Mouse (Mus musculus) forebrain, embryonic 15.5 days (tissue): Measurements from ENCODE around the gene Nin. TPM values are rescaled to one million over a fixed set of nuclear protein-coding genes. Genes with fewer than 3 reads are reported as not detected.

Experiments used
- ATAC-seq: fragments of 200-750 bp; cut with Nextera tagmentation; replicated peaks from 2 replicates; pipeline ENCODE4 v1.8.0; 2017; ENCODE audit warnings: mild to moderate bottlenecking, moderate TSS enrichment, moderate library complexity
- H3K27ac ChIP-seq: fragments of 300-500 bp; sonication (generic); replicated peaks from 2 replicates; pipeline ENCODE4 v1.5.1; 2015; ENCODE audit warnings: mild to moderate bottlenecking, inconsistent platforms
- H3K27me3 ChIP-seq: fragments of 300-500 bp; sonication (generic); 2 replicates; pipeline ENCODE4 v1.6.1; 2015; ENCODE audit warnings: inconsistent platforms
- H3K36me3 ChIP-seq: fragments of 300-500 bp; sonication (generic); 2 replicates; pipeline ENCODE4 v1.6.1; 2015; ENCODE audit warnings: mild to moderate bottlenecking, inconsistent platforms
- H3K4me1 ChIP-seq: fragments of 300-500 bp; sonication (generic); 2 replicates; pipeline ENCODE4 v1.6.1; 2015; ENCODE audit warnings: inconsistent platforms
- H3K4me2 ChIP-seq: fragments of 300-500 bp; sonication (generic); replicated peaks from 2 replicates; pipeline ENCODE4 v1.6.1; 2015; ENCODE audit warnings: mild to moderate bottlenecking, inconsistent platforms
- H3K4me3 ChIP-seq: fragments of 300-500 bp; sonication (generic); 2 replicates; pipeline ENCODE4 v1.5.1; 2015; ENCODE audit warnings: mild to moderate bottlenecking, inconsistent platforms
- H3K9ac ChIP-seq: fragments of 300-500 bp; sonication (generic); replicated peaks from 2 replicates; pipeline ENCODE4 v1.6.1; 2015; ENCODE audit warnings: mild to moderate bottlenecking, inconsistent platforms
- H3K9me3 ChIP-seq: fragments of 300-500 bp; sonication (generic); 2 replicates; pipeline ENCODE4 v1.6.1; 2016; ENCODE audit warnings: inconsistent platforms
- WGBS: fragments of 180-500 bp; shearing (Covaris S2); methylation state at CpG from one replicate; pipeline ENCODE4 v1.1.7; 2015; ENCODE audit warnings: mixed read lengths; 5-methylcytosine and 5-hydroxymethylcytosine counted together
- polyA plus RNA-seq: library from polyadenylated mRNA; unstranded; fragments of >200 nt; fragmentation: Nextera tagmentation; extraction: Ambion mirVana; gene quantifications from 2 replicates; pipeline ENCODE4 v1.2.1, GENCODE M21; 2015

Gene Nin
- polyA plus RNA-seq, 1 experiment from 2014 or later = 34.9 TPM

DNA sequence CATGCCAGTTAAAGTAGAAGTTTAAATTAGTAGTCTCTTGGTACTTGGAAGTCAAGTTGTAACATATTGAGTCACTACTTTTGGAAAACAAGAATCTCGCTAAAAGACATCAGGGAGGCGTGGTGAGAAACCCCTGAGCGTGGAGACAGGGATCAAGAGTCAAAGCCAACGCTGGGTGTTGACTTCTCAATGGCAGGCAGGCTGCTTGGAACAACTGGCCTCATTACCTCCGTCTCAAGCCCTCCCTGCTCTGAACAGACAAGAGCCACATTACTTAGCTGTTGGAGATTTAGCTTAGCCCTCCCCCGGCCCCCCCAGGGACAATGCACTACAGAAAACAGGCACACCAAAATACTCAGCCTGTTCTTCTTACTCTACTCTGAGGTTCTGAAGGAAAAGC, 72.5 kb downstream of the Nin start:
- H3K4me1 ChIP-seq = peaks cover 6% of the 10 kb centered on the region; the same call in 1 of the 2 replicates
- no peak overlapping the region for H3K4me2 ChIP-seq
- peak overlapping the region; percentile 36; the same call in 1 of the 2 replicates for H3K27ac ChIP-seq
- no peaks in the 10 kb centered on the region for H3K27me3 ChIP-seq
- H3K9ac ChIP-seq = no peak overlapping the region
- WGBS = 54% methylated on average over 6 of the region's 6 CpGs
- no peak for ATAC-seq
- no peaks in the 10 kb centered on the region for H3K9me3 ChIP-seq
- H3K4me3 ChIP-seq = no peak overlapping the region
- H3K36me3 ChIP-seq = peaks cover 58% of the 10 kb centered on the region

DNA sequence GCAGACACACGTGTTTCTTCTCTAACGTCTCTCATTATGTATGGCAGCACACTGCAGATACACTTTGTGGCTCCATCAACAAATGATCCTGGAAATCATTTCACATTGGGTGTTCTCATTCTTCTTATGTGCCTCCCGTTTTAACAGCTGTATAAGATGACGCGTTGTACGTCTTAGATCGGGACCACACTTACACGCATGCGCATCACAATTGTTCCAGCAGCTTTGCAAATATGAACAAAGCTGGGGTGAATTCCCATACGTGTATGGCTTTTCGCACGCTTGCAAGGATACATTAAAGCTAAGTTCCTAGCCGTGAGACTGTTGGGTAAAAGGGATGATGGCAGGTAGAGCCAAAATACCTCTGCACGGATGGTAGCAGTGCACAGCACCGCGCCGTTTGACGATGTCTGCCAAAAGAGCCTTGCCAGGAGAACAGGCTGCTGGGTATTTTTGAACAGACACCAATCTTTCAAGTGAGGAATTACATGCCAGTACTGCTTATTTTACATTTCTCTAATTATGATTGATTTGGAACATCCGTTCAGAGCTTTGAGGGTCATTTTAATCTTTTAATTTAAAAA, 76.7 kb downstream of the Nin start:
- Histone ChIP-seq H3K4me1 (0 out of 2 replicates have a peak, but pooled peaks cover 3% of the 10 kb centered on the region), H3K36me3 (peaks cover 44% of the 10 kb centered on the region; the same call in 1 of the 2 replicates), H3K9ac (no peak overlapping the region), H3K27me3 (no peaks in the 10 kb centered on the region), H3K27ac (peak overlapping the region; percentile 58), H3K9me3 (no peaks in the 10 kb centered on the region), H3K4me2 (no peak overlapping the region), H3K4me3 (no peak overlapping the region)
- WGBS = 81% methylated on average over 19 of the region's 19 CpGs
- ATAC-seq = peak; percentile 62; the same call in 1 of the 2 replicates

DNA sequence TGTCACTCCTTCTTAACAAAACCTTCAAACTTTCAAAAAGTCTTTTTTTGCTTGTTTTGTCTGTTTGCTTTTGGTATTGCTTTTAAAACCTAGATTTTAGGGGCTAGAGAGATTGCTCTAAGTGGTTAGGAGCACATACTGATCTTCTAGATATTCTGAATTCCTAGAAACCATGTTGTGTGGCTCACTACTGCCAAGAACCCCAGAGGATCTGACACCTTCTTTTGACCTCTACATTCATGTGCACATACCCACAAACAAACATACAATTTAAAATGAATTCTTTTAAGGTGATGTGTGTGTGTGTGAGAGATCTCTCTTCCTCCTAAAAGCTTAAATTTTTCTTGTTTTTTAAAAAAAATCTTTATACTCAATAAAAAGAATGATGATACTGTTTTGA, 87.3 kb downstream of the Nin start:
- no peak overlapping the region for H3K4me3 ChIP-seq
- H3K27ac ChIP-seq = no peak overlapping the region
- no peaks in the 10 kb centered on the region for H3K27me3 ChIP-seq
- H3K36me3 ChIP-seq = peaks cover 76% of the 10 kb centered on the region
- H3K4me2 ChIP-seq = no peak overlapping the region
- H3K9me3 ChIP-seq = no peaks in the 10 kb centered on the region
- no peak overlapping the region for H3K9ac ChIP-seq
- H3K4me1 ChIP-seq = no peaks in the 10 kb centered on the region
- no peak for ATAC-seq

DNA sequence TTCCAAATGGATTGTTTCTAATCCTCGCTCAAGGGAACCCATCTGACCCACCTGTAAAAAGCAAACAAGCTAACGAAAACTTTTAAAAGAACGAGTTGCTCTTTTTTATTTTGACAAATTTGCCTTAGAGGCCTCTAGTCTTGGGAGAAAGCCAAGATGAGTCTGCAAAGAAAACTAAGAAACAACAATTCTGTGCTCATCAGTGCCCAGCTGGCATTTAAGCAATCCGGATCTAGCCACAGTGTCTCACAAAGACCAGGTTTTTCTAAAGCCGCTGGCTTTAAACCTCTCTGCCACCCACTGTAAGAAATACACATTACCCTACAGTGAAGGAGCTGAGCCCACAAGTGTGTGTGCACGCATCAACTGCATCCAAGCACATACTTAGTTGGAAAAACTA, 88.1 kb downstream of the Nin start:
- WGBS = 76% methylated on average over 6 of the region's 6 CpGs
- H3K36me3 ChIP-seq = peaks cover 73% of the 10 kb centered on the region

DNA sequence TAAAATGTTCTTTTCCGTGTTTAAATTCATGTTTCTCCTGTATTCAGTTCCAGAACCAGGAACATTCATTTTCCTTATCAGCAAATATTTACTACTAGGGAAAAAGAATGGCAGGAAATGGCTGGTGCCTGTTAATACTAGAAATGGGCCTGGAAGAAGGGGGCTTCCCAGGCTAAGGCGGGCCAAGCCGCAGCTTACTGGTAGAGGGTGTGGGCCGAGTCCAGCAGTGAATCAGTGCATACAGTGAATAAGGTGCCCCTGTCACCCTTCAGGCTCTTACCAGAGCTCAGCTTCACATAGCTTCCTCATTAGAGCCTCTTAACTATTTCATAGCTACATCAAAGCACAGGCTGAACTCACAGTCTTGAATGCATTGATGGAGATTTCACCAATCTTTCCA, 89.9 kb downstream of the Nin start:
- H3K9ac ChIP-seq = no peak overlapping the region
- H3K36me3 ChIP-seq = peaks cover 71% of the 10 kb centered on the region
- H3K4me2 ChIP-seq = no peak overlapping the region
- ATAC-seq = no peak
- 89% methylated on average over 4 of the region's 4 CpGs for WGBS
- no peak overlapping the region for H3K4me3 ChIP-seq
- H3K9me3 ChIP-seq = no peaks in the 10 kb centered on the region
- H3K27me3 ChIP-seq = no peaks in the 10 kb centered on the region
- H3K27ac ChIP-seq = no peak overlapping the region
- H3K4me1 ChIP-seq = no peaks in the 10 kb centered on the region

More for the DNA sequence above, 88.1 kb downstream of the Nin start:
- no peak for ATAC-seq
- Histone ChIP-seq H3K4me1 (no peaks in the 10 kb centered on the region), H3K27ac (no peak overlapping the region), H3K4me3 (no peak overlapping the region), H3K9me3 (no peaks in the 10 kb centered on the region), H3K9ac (no peak overlapping the region), H3K27me3 (no peaks in the 10 kb centered on the region), H3K4me2 (no peak overlapping the region)

DNA sequence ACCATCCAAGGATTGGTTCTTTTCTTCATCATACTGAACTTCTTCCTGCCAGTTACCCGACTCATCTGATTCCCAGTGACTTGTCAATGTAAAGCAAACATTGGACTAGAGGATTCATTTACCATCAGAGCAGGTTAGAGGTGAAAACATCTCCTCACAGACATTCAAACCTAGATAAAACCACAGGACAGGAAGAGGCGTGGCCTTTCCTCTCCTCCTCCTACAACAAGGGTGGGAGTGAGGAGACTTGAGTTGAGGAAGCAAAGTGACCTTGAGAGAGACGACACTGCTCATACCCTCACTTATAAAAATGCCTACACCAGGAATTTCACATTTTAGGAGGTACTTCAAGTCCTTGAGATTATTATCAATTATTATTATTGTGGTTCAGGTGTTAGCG, 95.4 kb downstream of the Nin start:
- H3K9ac ChIP-seq = no peak overlapping the region
- WGBS = 87% methylated on average over 4 of the region's 4 CpGs
- peaks cover 57% of the 10 kb centered on the region for H3K36me3 ChIP-seq
- H3K4me3 ChIP-seq = no peak overlapping the region
- no peaks in the 10 kb centered on the region for H3K4me1 ChIP-seq
- ATAC-seq = no peak
- H3K4me2 ChIP-seq = no peak overlapping the region
- H3K27ac ChIP-seq = no peak overlapping the region
- H3K27me3 ChIP-seq = no peaks in the 10 kb centered on the region
- H3K9me3 ChIP-seq = no peaks in the 10 kb centered on the region

DNA sequence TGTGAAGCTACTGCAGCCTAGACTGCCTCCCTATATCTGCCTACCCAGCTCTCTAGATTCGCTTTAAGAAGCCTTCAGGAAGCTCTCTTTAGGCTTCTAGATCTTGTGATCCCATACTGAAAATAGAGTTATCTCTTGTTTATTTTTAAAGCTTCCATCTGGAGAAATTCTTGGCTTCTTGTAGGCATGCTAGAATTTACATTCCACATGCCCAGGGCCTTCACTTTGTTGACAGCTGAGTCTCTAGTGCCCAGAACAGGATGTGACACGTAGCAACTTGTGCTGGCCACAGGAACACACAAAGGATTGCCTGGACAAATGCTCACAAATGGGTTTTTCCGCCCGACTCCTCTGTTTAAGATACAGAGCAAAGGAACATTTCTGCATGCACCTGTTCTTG, 97.6 kb downstream of the Nin start:
- Histone ChIP-seq H3K4me1 (no peaks in the 10 kb centered on the region), H3K27ac (0 out of 2 replicates have a peak overlapping the region, but pooled peaks have one; percentile 19), H3K4me2 (no peak overlapping the region), H3K9ac (no peak overlapping the region), H3K9me3 (no peaks in the 10 kb centered on the region), H3K4me3 (no peak overlapping the region), H3K27me3 (no peaks in the 10 kb centered on the region), H3K36me3 (peaks cover 53% of the 10 kb centered on the region)
- 75% methylated on average over 4 of the region's 4 CpGs for WGBS
- no peak for ATAC-seq

DNA sequence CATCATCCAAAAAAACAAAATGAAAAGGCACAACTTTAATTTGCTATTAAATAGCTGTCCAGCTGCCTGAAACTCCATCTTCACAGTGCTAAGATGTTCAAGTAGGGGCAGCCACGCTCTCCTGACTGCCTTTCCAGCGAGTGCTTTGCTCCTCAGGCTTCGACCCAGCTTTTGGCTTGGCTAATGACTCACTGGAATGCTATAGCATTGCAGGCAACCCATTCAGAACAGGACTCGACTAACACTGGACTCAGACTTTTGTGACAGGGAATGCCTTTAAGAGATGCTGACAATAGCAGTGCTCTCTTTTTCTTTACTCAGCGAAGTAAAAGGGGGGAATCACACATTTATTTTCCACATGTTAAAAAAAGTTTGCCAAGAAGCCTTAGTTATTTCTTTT, 101.8 kb downstream of the Nin start:
- no peak overlapping the region for H3K27ac ChIP-seq
- H3K27me3 ChIP-seq = no peaks in the 10 kb centered on the region
- ATAC-seq = no peak
- no peak overlapping the region for H3K4me2 ChIP-seq
- no peak overlapping the region for H3K9ac ChIP-seq
- H3K4me1 ChIP-seq = no peaks in the 10 kb centered on the region
- WGBS = 22% methylated on average over 5 of the region's 5 CpGs
- peaks cover 30% of the 10 kb centered on the region for H3K36me3 ChIP-seq
- H3K9me3 ChIP-seq = no peaks in the 10 kb centered on the region
- H3K4me3 ChIP-seq = no peak overlapping the region

DNA sequence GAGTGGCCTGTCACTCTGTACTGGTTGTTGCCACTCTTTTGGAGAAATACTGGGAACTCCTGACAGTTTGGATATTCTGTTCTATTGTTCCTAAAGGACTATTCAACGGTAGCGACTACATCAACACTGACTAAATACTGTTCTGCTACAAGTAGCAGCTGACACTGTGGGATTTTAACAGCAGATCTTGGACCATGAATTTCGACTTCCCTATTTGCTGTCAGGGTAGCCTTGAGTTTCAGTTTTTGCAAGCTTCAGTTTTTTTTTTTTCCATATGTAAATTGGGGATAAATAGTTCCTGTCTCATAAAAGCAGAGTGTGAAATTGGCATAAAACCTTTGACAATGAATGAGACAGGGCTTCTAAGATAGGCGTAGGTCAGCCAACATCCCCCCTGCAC, 103.2 kb downstream of the Nin start:
- H3K36me3 ChIP-seq = peaks cover 20% of the 10 kb centered on the region
- H3K4me3 ChIP-seq = no peak overlapping the region
- no peaks in the 10 kb centered on the region for H3K4me1 ChIP-seq
- no peaks in the 10 kb centered on the region for H3K27me3 ChIP-seq
- no peak overlapping the region for H3K27ac ChIP-seq
- 90% methylated on average over 4 of the region's 4 CpGs for WGBS
- no peak overlapping the region for H3K4me2 ChIP-seq
- ATAC-seq = no peak
- H3K9ac ChIP-seq = no peak overlapping the region
- no peaks in the 10 kb centered on the region for H3K9me3 ChIP-seq

DNA sequence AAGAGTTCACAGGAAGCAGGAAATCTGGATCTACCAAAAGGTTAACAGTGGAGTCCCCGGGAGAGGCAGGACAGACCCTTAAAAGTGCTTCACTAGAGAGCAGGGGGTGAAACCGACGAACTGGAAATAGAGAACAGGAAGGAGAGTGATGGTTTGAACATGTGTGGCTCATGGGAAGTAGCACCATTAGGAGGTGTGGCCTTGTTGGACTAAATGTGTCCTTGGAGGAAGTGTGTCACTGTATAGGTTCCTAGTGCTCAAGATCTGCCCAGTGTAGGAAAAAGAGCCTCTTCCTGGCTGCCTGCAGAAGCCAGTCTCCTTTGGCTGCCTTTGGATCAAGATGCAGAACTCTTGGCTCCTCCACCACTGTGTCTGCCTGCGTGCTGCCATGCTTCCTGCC, 108.4 kb downstream of the Nin start:
- WGBS = 87% methylated on average over 4 of the region's 4 CpGs

DNA sequence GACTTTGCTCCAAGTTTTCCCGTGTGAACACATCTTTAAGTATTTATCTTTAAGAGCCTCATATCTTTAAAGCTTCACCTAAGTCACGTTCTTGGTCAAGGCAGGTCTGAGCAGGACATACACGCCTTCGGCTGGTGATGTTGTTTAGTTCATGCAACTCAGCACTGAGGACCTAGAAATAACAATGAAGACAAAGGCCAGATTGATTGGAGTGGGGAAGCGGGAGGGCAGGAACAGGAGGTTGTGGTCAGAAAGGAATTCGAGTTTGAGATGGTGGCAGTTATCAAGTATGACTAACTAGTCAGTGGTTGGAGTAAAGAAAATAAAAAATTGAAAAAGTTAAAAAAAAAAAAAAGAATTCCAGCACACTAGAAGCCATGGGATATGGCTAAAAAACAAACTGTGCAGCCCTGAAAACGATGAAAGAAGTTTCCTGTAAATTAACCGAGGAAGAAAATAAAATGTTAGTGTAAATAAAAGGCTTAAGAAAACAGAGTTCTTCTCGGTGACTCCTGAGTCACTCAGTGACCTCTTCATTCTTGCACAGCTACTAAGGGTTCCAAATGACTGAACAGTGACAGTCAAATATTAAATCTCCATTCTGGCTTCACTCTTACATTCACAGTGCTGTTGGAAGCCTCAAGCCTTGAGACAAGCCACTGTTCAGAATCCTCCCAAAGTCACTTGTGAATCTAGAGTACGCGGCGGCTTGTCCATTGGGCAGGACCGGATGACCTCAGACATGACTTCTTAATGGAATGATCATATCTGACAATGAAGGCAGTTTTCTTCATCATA, 115.1 kb downstream of the Nin start:
- WGBS = 86% methylated on average over 13 of the region's 13 CpGs
- H3K27ac ChIP-seq = no peak overlapping the region
- no peak for ATAC-seq

More for the DNA sequence above, 108.4 kb downstream of the Nin start:
- no peak for ATAC-seq
- Histone ChIP-seq H3K27me3 (no peaks in the 10 kb centered on the region), H3K4me2 (no peak overlapping the region), H3K27ac (no peak overlapping the region), H3K9ac (no peak overlapping the region), H3K4me1 (no peaks in the 10 kb centered on the region), H3K4me3 (no peak overlapping the region), H3K36me3 (no peaks in the 10 kb centered on the region), H3K9me3 (no peaks in the 10 kb centered on the region)

DNA sequence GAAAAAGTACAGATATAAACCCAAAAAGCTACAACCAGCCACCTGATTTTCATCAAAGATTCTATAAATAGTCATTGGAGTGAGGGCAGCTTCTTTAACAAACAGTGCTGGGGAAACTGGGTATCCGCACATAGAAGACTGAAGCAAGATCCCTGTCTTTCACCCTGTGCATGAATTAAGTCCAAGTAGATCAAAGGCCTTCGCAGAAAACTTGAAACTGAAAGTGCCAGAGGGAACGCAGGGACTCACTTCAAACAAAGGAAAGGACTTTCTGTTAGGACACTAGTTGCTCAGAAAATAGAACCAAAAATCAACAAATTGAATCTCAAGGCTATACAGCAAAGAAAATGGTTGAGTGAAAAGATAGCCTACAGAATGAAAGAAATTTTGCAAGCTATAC, 118.1 kb downstream of the Nin start:
- no peak overlapping the region for H3K9ac ChIP-seq
- no peak overlapping the region for H3K4me3 ChIP-seq
- no peaks in the 10 kb centered on the region for H3K36me3 ChIP-seq
- WGBS = 65% methylated on average over 3 of the region's 3 CpGs
- no peak for ATAC-seq
- H3K27me3 ChIP-seq = no peaks in the 10 kb centered on the region
- H3K4me2 ChIP-seq = no peak overlapping the region
- H3K9me3 ChIP-seq = no peaks in the 10 kb centered on the region
- no peak overlapping the region for H3K27ac ChIP-seq
- no peaks in the 10 kb centered on the region for H3K4me1 ChIP-seq

More for the DNA sequence above, 115.1 kb downstream of the Nin start:
- Histone ChIP-seq H3K9me3 (no peaks in the 10 kb centered on the region), H3K4me1 (no peaks in the 10 kb centered on the region), H3K9ac (no peak overlapping the region), H3K27me3 (no peaks in the 10 kb centered on the region), H3K4me2 (no peak overlapping the region), H3K36me3 (no peaks in the 10 kb centered on the region), H3K4me3 (no peak overlapping the region)
